Mouse (Mus musculus): ENCODE measurements around the gene Map7d2.
A peak's percentile ranks its signal among the peaks of the same experiment; 100 is the strongest.
"Not testable (repeated sequence)": the region's sequence is repeated elsewhere in the genome, so short reads cannot be mapped to it uniquely, and the experiment has no call there.

Map7d2 gene

GRCm38 (mm10) chrX:159414130-159414828 is at the start of gene Map7d2:
TSS of gene Map7d2 (plus strand) at chrX:159414572.
- DNase-seq (ENCODE audit: low spot score) = no peak

- peak; percentile 76 for DNase-seq (ENCODE audit: low spot score)
Observed at GRCm38 (mm10) chrX:159371831-159372752, 42.3 kb upstream of the Map7d2 start, which contains the start of gene Eif1ax. TSS of gene Eif1ax (plus strand) at chrX:159372178.

GRCm38 (mm10) chrX:159372753-159373144 is 41.6 kb upstream of the Map7d2 start:
- DNase-seq (ENCODE audit: low spot score) = no peak

- DNase-seq (ENCODE audit: low spot score) = no peak
Observed at GRCm38 (mm10) chrX:159387105-159387504, 27.3 kb upstream of the Map7d2 start.

- DNase-seq (ENCODE audit: low spot score) = no peak
Observed at GRCm38 (mm10) chrX:159388953-159389352, 25.4 kb upstream of the Map7d2 start.

GRCm38 (mm10) chrX:159390347-159390962 is 23.9 kb upstream of the Map7d2 start:
- no peak for DNase-seq (ENCODE audit: low spot score)

- no peak for DNase-seq (ENCODE audit: low spot score)
Observed at GRCm38 (mm10) chrX:159391239-159391638, 23.1 kb upstream of the Map7d2 start.

GRCm38 (mm10) chrX:159409253-159409652 is 5.1 kb upstream of the Map7d2 start:
- peak; percentile 15 for DNase-seq (ENCODE audit: low spot score)

GRCm38 (mm10) chrX:159414829-159415673 is 679 bp downstream of the Map7d2 start:
- DNase-seq (ENCODE audit: low spot score) = no peak

GRCm38 (mm10) chrX:159430507-159430906 is 16.1 kb downstream of the Map7d2 start:
- not testable (repeated sequence) for DNase-seq (ENCODE audit: low spot score)

GRCm38 (mm10) chrX:159442128-159442527 is 27.8 kb downstream of the Map7d2 start:
- DNase-seq (ENCODE audit: low spot score) = peak; percentile 33

- DNase-seq (ENCODE audit: low spot score) = no peak
Observed at GRCm38 (mm10) chrX:159447133-159447532, 32.8 kb downstream of the Map7d2 start.

- no peak for DNase-seq (ENCODE audit: low spot score)
Observed at GRCm38 (mm10) chrX:159459006-159459654, 44.8 kb downstream of the Map7d2 start.

GRCm38 (mm10) chrX:159474799-159475198 is 60.4 kb downstream of the Map7d2 start:
- DNase-seq (ENCODE audit: low spot score) = no peak

- DNase-seq (ENCODE audit: low spot score) = peak; percentile 46
Observed at GRCm38 (mm10) chrX:159478243-159478940, 64.0 kb downstream of the Map7d2 start.

- no peak for DNase-seq (ENCODE audit: low spot score)
Observed at GRCm38 (mm10) chrX:159484247-159484646, 69.9 kb downstream of the Map7d2 start.

- DNase-seq (ENCODE audit: low spot score) = no peak
Observed at GRCm38 (mm10) chrX:159503181-159503580, 88.8 kb downstream of the Map7d2 start.

GRCm38 (mm10) chrX:159508331-159509036 is 94.1 kb downstream of the Map7d2 start:
- DNase-seq (ENCODE audit: low spot score) = no peak

GRCm38 (mm10) chrX:159509042-159509441 is 94.7 kb downstream of the Map7d2 start:
- DNase-seq (ENCODE audit: low spot score) = no peak
